ENCODE assay signal across 8 mouse cellular contexts in genomic region chr9:69213796-69214195, GRCm38 (mm10).
A peak's percentile ranks its signal among the peaks of the same experiment; 100 is the strongest.
DNase-seq lines count a peak whose midpoint lies in the region.

No protein-coding gene starts in this region.

- DNase-seq in gastrocnemius, postnatal 10 days = peak; percentile 26
- no peak for DNase-seq in gastrocnemius, adult 8-10 months (ENCODE audit: low spot score in 2 of 2)
- peak; percentile 50 for DNase-seq in urinary bladder, postnatal 14 days (ENCODE audit: low spot score)
- no peak for DNase-seq in urinary bladder, adult 2 months (ENCODE audit: low spot score)
- peak; percentile 13 to 39 for DNase-seq in layer of hippocampus, adult 8-10 months (ENCODE audit: low spot score in 2 of 2)
- peak; percentile 9 to 18 for DNase-seq in right cerebral cortex, postnatal 36 days (ENCODE audit: low spot score in 2 of 2)
- DNase-seq in ovary, postnatal 10 days (ENCODE audit: low spot score) = no peak
- DNase-seq in kidney, postnatal 14 days = no peak

Comparison
In these comparisons a context has a peak if more than half of its experiments do, and no peak if none do; other contexts are left out.
1. DNase-seq: peak in gastrocnemius, postnatal 10 days (single experiment), urinary bladder, postnatal 14 days (single experiment), layer of hippocampus, adult 8-10 months (2 of 2) and right cerebral cortex, postnatal 36 days (2 of 2); none in gastrocnemius, adult 8-10 months (0 of 2), urinary bladder, adult 2 months (single experiment), ovary, postnatal 10 days (single experiment) and kidney, postnatal 14 days (single experiment).